Mouse (Mus musculus): ENCODE measurements at regions not wholly inside any gene's neighbourhood (a gene's known extent, or its start where the extent isn't known, plus 50 kb on each side); places are given as distances from the start of the nearest gene placed in this dataset.
A peak's percentile ranks its signal among the peaks of the same experiment; 100 is the strongest.
"Not testable (repeated sequence)": the region's sequence is repeated elsewhere in the genome, so short reads cannot be mapped to it uniquely, and the experiment has no call there.

GRCm38 (mm10) chr5:50343681-50344080 is 284.9 kb upstream of the Adgra3 start:
- DNase-seq, result no peak

GRCm38 (mm10) chr5:50309491-50309890 is 250.7 kb upstream of the Adgra3 start:
- no peak for DNase-seq

- DNase-seq, result no peak
Measured at GRCm38 (mm10) chr5:50303859-50304480, 245.2 kb upstream of the Adgra3 start.

GRCm38 (mm10) chr5:50293794-50294193 is 235.0 kb upstream of the Adgra3 start:
- DNase-seq, result no peak

GRCm38 (mm10) chr5:50290879-50291410 is 232.1 kb upstream of the Adgra3 start:
- DNase-seq, result no peak

- DNase-seq, result no peak
Measured at GRCm38 (mm10) chr5:50260417-50260816, 201.6 kb upstream of the Adgra3 start.

GRCm38 (mm10) chr5:50258017-50258416 is 199.2 kb upstream of the Adgra3 start:
- DNase-seq, result no peak

DNA sequence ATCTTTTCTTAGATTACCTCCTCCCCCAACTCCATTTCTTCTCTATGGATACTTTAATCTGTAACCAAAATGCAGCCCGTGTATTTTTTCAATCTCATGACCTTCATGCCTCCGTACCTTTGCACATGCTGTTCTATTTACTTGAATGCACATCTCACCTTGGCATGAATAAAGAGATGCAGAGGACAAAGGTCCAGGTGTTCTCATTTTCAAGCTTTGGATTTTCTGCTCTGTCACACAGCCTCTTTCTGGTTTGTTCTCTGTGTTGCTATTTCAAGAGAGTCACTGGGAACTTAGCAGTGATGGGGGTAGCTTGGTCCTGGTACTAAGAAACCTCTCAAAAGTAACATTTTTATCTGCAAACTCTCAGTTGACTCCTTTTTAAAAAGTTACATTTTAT is 175.3 kb upstream of the Adgra3 start:
- DNase-seq, result no peak

DNA sequence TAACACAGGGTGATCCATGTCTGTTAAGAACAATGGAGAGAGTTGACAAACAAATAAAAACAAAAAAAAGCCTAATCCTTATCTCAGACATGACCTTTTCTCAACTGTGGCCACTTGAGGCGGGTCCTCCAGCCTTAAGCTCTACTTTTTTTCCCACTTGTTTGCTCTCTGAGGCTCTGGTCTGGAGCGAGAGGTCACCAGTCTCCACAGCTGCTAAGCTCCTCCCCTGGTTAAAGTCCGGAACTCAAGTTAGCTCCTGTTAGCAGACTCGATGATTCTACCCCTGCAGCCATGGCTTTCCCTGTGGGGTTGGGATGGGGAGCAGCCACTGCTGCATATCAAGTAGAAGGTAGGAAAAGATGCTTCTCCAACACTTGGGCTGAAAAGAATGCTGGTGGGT is 158.2 kb upstream of the Adgra3 start:
- DNase-seq, result no peak

- no peak for DNase-seq
Measured at GRCm38 (mm10) chr5:50215960-50216359, 157.2 kb upstream of the Adgra3 start.

DNA sequence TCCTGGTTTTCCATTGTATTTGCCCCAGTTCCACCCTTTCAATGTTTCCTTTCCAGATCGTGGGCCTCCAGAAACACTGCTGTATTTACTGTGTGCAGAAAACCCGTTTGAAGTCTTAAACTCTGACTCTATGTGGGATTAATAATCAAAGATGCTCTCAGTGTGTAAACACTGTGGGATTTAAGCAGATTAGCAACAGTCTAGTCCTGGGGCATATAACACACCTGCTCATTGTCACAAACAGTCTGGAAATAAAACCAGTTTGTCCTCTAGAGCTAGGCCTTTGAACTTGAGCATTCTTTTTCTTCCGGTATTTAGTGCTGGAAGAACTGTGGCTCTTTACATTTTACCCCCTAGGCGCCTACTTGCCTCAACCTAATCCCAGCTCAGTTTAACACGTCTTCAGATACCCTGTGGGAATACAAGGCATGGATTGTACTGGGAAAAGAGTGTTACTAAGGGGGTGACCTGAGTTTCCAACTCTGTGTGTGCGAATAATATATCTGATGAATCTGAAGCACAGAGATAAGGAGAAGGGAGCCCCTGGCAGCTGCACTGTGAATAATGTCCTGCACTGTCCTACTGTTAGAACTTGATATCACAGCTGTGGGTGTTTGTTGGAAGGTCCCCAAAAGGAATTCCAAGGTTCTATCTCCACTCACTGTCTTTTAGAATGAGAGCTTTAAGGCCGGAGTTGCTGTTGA is 143.7 kb upstream of the Adgra3 start:
- no peak for DNase-seq

GRCm38 (mm10) chr5:50196423-50196822 is 137.6 kb upstream of the Adgra3 start:
- DNase-seq, result no peak

GRCm38 (mm10) chr5:50195993-50196392 is 137.2 kb upstream of the Adgra3 start:
- DNase-seq, result no peak

DNA sequence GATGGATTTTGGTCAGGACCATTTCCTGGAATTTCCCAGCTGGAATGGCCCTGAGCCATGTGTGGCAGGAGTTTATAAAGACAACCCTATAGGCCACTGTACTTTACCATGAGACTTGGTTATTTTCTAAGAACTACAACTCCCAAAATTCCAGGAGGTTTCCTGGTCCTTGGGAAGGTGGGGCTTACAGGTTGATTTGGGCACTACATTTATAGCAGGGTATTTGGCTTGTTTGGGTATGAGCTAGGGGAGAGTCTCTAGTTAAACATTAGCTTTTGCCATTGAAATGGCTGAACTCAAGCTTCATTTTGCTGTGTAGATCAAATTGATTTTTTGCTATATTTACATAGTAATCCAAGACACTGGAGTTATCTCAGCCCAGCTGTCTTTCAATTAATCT is 130.6 kb upstream of the Adgra3 start:
- no peak for DNase-seq

GRCm38 (mm10) chr5:50182721-50183120 is 123.9 kb upstream of the Adgra3 start:
- DNase-seq, result no peak

DNA sequence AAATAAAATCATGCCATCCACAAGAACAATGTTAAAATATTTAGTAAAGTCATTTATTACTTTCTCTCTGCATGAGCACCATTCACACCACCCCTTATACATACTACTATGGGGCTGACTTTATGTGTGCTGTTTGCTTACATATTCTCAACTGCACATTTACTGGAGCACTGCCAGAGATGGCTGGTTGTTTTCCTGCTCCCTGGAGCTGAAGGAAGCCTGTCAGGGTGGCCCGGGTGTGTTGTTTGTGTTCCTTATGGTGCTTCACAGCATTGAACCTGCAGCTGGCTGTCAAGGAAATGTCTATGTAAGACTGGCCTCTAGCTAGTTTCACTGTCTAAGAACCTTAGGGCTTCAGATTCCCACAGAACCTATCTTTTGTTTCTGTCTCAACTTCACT is 97.8 kb upstream of the Adgra3 start:
- no peak for DNase-seq

DNA sequence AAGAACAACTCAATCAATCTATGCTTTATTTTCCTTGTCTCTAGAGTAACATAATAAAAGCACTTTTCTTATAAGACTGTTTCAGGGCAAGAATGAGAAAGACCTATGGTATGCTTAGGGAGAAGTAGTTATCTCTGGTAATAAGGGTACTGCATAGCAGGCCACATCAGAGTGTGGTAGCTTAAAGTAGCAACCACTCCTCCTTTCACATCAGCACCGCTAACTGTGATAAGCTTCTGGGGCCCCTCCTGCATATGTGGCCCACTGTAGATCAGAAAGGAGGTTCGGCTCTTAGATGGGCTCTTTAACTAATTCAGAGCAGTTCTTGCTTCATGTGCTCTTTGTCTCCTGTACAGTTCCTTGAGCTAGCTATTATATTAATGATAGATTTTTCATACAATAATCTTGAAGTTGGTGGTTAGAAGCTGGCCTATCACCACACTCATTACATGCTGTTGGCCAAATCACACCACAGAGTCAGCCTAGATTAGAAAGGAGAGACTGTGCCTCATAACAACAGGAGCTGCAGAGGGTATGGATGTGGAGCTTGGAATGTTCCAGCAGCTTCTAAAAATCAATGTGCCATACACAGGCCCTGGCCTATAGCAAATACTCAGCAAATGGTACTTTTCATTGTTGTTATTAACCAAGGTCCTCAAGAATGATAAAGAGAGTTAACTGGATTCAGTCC is 96.5 kb upstream of the Adgra3 start:
- DNase-seq, result not testable (repeated sequence)

DNA sequence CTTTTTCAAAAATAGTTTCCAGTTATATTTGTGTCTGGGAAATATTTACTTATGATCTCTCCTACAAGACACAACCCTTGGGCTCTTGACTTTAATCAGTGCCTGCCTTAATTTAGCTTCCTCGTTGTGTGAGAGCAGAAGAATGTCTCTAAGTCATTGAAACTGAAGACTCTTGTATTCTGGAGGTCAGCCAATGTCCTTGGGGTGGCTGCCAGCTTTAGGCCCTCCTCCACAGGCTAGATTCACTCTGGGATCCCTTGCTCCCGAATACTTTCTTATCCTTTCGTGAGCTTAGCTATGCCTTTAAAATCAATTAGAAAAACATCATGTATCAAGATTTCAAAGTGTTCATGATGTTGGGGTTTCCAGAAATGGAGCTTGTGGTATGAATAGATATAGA is 88.1 kb upstream of the Adgra3 start:
- DNase-seq, result peak; percentile 89

DNA sequence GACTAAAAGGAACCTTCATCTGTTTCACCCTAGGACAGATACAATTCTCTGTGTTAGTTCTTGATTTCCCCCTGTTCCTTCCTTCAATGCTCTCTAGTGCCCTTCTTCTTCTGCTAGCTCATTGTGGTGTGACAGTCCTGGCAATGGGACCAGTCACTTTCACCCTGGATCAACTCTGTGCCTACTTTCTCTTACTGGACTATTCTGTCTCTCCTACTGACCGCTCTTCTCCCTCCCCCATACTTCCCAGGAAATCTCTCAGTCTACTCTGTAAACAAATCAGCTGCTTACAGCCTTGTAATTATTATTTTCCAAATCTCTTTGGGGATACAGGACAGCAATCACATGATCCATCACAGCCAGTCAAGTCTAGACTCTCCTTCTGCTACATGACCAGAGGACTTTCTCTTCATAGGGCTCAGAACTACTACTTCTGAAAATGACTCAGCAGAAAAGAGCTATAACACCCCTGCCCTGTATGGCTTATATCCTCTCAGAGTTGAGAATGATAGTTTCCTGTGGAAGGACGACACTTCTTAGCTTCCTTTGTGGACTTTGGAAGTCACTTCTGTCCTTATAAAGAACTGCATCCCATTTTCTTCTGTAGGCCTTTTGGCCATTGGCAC is 86.8 kb upstream of the Adgra3 start:
- no peak for DNase-seq

DNA sequence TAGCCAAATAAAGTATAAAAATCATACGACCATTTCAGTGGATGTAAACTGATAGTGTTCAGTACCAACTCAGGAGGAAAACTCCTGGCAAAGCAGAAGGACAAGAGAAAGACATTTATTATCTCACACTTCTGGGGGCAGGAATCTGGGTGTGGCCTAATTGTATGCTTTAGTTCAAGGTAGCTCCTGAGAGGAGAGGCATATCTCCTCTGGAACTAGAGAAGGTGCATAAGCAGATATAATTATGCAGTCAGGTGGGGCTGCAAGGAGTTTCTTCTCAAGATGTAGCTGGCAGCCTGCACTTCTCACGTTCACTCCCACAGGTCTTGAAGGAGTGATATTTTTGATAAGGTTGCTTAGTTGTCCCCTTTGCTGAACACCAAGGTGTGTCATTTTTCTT is 71.4 kb upstream of the Adgra3 start:
- DNase-seq, result no peak

- no peak for DNase-seq
Measured at GRCm38 (mm10) chr5:50128972-50129371, 70.2 kb upstream of the Adgra3 start.

DNA sequence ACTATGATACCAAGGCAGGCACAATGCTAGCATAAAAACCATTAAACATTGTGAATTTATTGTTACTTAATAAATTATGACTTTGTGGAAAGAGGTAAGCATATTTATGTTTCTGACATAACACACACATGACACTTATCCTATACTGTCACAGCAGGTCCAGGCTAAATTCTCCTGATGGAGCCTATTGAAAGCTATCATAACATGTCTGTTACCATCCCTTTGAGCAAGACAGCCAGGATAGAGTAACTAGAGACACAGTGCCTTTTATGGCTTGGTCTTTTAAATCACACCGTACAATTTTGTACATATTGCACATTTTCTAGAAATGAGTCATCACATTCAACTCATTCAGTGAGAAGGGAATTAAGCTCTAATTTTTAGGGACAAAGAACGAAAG is 67.8 kb upstream of the Adgra3 start:
- no peak for DNase-seq

- no peak for DNase-seq
Measured at GRCm38 (mm10) chr5:50126177-50126576, 67.4 kb upstream of the Adgra3 start.

- no peak for DNase-seq
Measured at GRCm38 (mm10) chr5:50125676-50126075, 66.9 kb upstream of the Adgra3 start.
